Mouse (Mus musculus) activated CD4-positive, CD25-positive, alpha-beta regulatory T cell (primary cell): Measurements from ENCODE around the gene Entpd6. TPM values are rescaled to one million over a fixed set of nuclear protein-coding genes. Genes with fewer than 3 reads are reported as not detected.

ENCODE experiments used
- polyA plus RNA-seq, 2 experiments: library from polyadenylated mRNA; unstranded; fragments of 100-300 nt; shearing (Covaris generic); gene quantifications; one replicate each; pipeline ENCODE4 v1.2.1; 2017

The Entpd6 gene
- polyA plus RNA-seq, result 10 to 100 TPM; 40.9 to 41.1 TPM

GRCm38 (mm10) chr2:150748854-150749253 lies at the start of gene Entpd6:
TSS of gene Entpd6 (plus strand) at chr2:150749042.

GRCm38 (mm10) chr2:150786251-150787180 lies 37.7 kb downstream of the Entpd6 start, which contains the start of gene Pygb:
TSS of gene Pygb (plus strand) at chr2:150786735.

Other genes starting within 250 kb of the Entpd6 start
- gene Cst7, start 178.6 kb upstream of the Entpd6 start, polyA plus RNA-seq, result 100 to 1,000 TPM; 142 to 240 TPM
- 10 to 100 TPM; 28.6 to 53.8 TPM for gene Apmap, start 140.5 kb upstream of the Entpd6 start, polyA plus RNA-seq
- gene Acss1, start 80.5 kb upstream of the Entpd6 start, polyA plus RNA-seq, result 10 to 100 TPM; 42.0 to 54.2 TPM
- under 1 TPM in 1 of 2 experiments, not detected in 1; 0.12 TPM for gene Vsx1, start 59.7 kb upstream of the Entpd6 start, polyA plus RNA-seq
- 10 to 100 TPM; 40.7 to 82.0 TPM for gene Pygb, start 37.7 kb downstream of the Entpd6 start, polyA plus RNA-seq
- gene Abhd12, start 155.7 kb downstream of the Entpd6 start, polyA plus RNA-seq, result 10 to 100 TPM; 74.7 to 79.5 TPM
- gene Gins1, start 156.4 kb downstream of the Entpd6 start, polyA plus RNA-seq, result 1 to 10 TPM; 6.0 to 9.2 TPM